Mouse (Mus musculus) limb, embryonic 11.5 days (tissue): ENCODE data around the gene Cpsf4l. TPM values are rescaled to one million over a fixed set of nuclear protein-coding genes. Genes with fewer than 3 reads are reported as not detected.

Source experiments
- ATAC-seq: fragments of 200-750 bp; cut with Nextera tagmentation; 2 replicates; pipeline ENCODE4 v1.8.0; 2017; ENCODE audit warnings: low read depth; ENCODE audit not compliant: insufficient number of reproducible peaks, low FRiP score, low TSS enrichment
- DNase-seq: peaks from one replicate; pipeline ENCODE4 v3.0.0-alpha.2; 2015; ENCODE audit warnings: low spot score
- H3K27ac ChIP-seq: fragments of 300-500 bp; sonication (generic); replicated peaks from 2 replicates; pipeline ENCODE4 v1.5.1; 2014; ENCODE audit warnings: low read depth, mild to moderate bottlenecking, low read length
- H3K27me3 ChIP-seq: fragments of 300-500 bp; sonication (generic); 2 replicates; pipeline ENCODE4 v1.6.1; 2014; ENCODE audit warnings: mild to moderate bottlenecking, low read length, mixed read lengths; ENCODE audit not compliant: control insufficient read depth, insufficient read depth
- H3K36me3 ChIP-seq: fragments of 300-500 bp; sonication (generic); 2 replicates; pipeline ENCODE4 v1.6.1; 2014; ENCODE audit warnings: mild to moderate bottlenecking, low read length, moderate library complexity, mixed read lengths; ENCODE audit not compliant: control insufficient read depth, insufficient read depth
- H3K4me1 ChIP-seq: fragments of 300-500 bp; sonication (generic); 2 replicates; pipeline ENCODE4 v1.6.1; 2014; ENCODE audit warnings: low read length, mixed read lengths; ENCODE audit not compliant: control insufficient read depth, insufficient read depth
- H3K4me2 ChIP-seq: fragments of 300-500 bp; sonication (generic); 2 replicates; pipeline ENCODE4 v1.6.1; 2014; ENCODE audit warnings: low read depth, mild to moderate bottlenecking, moderate library complexity; ENCODE audit not compliant: severe bottlenecking
- H3K4me3 ChIP-seq: fragments of 300-500 bp; sonication (generic); 2 replicates; pipeline ENCODE4 v1.5.1; 2014; ENCODE audit warnings: low read depth, low read length
- H3K9ac ChIP-seq: fragments of 300-500 bp; sonication (generic); 2 replicates; pipeline ENCODE4 v1.6.1; 2014; ENCODE audit warnings: mild to moderate bottlenecking, low read length
- H3K9me3 ChIP-seq: fragments of 300-500 bp; sonication (generic); 2 replicates; pipeline ENCODE4 v1.6.1; 2016; ENCODE audit warnings: low read length; ENCODE audit not compliant: control insufficient read depth
- WGBS: fragments of 180-500 bp; shearing (Covaris S2); extraction: QIAGEN DNeasy Blood & Tissue Kit; methylation state at CpG from one replicate; pipeline ENCODE4 v1.1.7; 2014; 5-methylcytosine and 5-hydroxymethylcytosine counted together
- polyA plus RNA-seq: library from polyadenylated mRNA; unstranded; fragments of >200 nt; fragmentation: Nextera tagmentation; extraction: Ambion mirVana; gene quantifications from 2 replicates; pipeline ENCODE4 v1.2.1, GENCODE M21; 2014

Gene Cpsf4l
- polyA plus RNA-seq, 1 experiment from 2014 or later = 0.51 TPM

DNA sequence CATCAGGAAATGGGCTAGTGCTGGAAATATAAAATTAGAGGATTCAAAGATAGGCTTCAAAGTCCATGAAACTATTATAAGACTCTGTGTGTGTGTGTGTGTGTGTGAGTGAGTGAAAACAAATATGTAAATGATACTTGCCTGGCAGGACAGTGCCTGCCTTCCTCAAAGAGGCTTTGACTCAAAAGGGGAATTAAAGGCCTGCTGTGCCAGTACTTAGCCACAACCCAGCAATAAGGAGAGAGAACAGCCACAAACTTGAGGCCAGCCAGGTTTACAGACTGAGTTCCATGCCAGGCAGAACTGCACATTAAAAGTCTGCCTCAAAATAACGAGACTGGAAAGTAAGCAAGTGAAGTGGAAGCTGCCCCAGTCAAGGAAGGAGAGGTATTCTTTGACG is 33.0 kb downstream of the Cpsf4l start:
- no peak for DNase-seq
- H3K27ac ChIP-seq = no peak overlapping the region

DNA sequence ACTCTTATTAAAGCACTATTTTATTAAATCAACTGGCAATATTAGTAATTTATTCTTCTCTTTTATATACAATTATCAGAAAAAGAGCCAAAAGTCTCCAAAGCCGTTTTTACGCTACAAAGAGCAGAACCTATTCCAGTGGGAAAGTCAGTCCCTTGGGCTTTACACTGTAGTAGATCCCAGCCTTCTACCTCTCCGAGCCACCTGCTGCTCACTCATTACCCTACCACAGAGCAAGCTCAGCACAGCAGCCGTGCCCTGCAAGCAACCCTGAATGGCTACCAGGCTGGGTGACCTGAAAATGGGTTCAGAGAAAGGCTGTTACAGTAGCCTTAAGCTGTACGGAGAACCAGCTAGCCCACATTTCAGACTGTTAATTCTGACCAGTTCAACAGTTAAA is 35.2 kb downstream of the Cpsf4l start:
- Histone ChIP-seq H3K27me3 (no peaks in the 10 kb centered on the region), H3K36me3 (peaks cover 10% of the 10 kb centered on the region; the same call in 1 of the 2 replicates), H3K4me2 (no peak overlapping the region), H3K27ac (no peak overlapping the region), H3K9ac (no peak overlapping the region), H3K4me1 (no peaks in the 10 kb centered on the region), H3K9me3 (no peaks in the 10 kb centered on the region), H3K4me3 (no peak overlapping the region)
- DNase-seq = no peak
- 90% methylated on average over 5 of the region's 5 CpGs for WGBS
- ATAC-seq = no peak

More for the DNA sequence above, 33.0 kb downstream of the Cpsf4l start:
- Histone ChIP-seq H3K36me3 (peaks cover 10% of the 10 kb centered on the region; the same call in 1 of the 2 replicates), H3K9ac (no peak overlapping the region), H3K27me3 (no peaks in the 10 kb centered on the region), H3K4me3 (no peak overlapping the region), H3K9me3 (no peaks in the 10 kb centered on the region), H3K4me1 (no peaks in the 10 kb centered on the region), H3K4me2 (no peak overlapping the region)
- 85% methylated on average over 2 of the region's 2 CpGs for WGBS
- ATAC-seq = no peak

DNA sequence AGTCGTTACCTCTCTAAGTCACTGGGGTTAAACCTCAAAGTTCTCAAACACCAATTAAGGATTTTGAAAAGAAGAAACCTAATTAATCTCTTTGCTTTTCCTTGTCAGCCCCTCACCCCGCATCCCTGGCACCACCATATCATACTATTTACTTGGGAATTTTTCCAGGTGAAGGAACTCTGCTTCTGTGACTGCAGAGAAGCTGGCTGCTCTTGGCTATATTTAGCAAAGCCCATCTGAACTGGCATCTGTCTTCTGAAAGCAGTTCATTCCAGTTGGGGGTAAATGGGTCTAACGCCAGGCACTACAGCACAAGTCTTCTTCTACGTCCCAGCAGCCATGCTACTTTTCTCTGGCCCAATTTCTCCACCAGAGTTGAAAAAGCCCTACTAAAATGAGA is 36.2 kb downstream of the Cpsf4l start:
- H3K27me3 ChIP-seq = no peaks in the 10 kb centered on the region
- H3K4me3 ChIP-seq = no peak overlapping the region
- no peaks in the 10 kb centered on the region for H3K4me1 ChIP-seq
- DNase-seq = no peak
- ATAC-seq = no peak
- no peak overlapping the region for H3K4me2 ChIP-seq
- peaks cover 10% of the 10 kb centered on the region; the same call in 1 of the 2 replicates for H3K36me3 ChIP-seq
- 99% methylated on average over 4 of the region's 4 CpGs for WGBS
- no peak overlapping the region for H3K9ac ChIP-seq
- no peak overlapping the region for H3K27ac ChIP-seq
- no peaks in the 10 kb centered on the region for H3K9me3 ChIP-seq

DNA sequence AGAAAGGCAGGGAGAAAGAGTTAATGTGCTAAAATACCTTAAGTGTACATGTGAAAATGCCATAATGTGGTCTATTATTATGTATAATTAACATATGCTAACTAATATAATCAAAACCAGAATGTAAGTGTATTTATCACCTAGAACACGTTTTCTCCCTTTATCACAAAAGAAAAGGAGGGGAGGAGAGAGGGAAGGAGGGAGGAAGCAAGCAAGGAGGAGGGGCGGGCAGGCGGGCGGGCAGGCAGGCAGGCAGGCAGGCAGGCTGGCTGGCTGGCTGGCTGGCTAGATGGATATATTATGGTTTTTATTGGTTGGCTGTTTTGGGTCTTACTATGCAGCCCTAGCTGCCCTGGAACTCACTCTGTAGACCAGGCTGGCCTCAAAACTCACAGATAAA is 40.1 kb downstream of the Cpsf4l start:
- peaks cover 2% of the 10 kb centered on the region; the same call in 1 of the 2 replicates for H3K36me3 ChIP-seq
- no peak overlapping the region for H3K27ac ChIP-seq
- no peak overlapping the region for H3K9ac ChIP-seq
- H3K27me3 ChIP-seq = no peaks in the 10 kb centered on the region
- H3K9me3 ChIP-seq = no peaks in the 10 kb centered on the region
- ATAC-seq (no peak), DNase-seq (no peak)
- no peak overlapping the region for H3K4me3 ChIP-seq
- no peaks in the 10 kb centered on the region for H3K4me1 ChIP-seq
- 75% methylated on average over 4 of the region's 4 CpGs for WGBS
- H3K4me2 ChIP-seq = no peak overlapping the region

DNA sequence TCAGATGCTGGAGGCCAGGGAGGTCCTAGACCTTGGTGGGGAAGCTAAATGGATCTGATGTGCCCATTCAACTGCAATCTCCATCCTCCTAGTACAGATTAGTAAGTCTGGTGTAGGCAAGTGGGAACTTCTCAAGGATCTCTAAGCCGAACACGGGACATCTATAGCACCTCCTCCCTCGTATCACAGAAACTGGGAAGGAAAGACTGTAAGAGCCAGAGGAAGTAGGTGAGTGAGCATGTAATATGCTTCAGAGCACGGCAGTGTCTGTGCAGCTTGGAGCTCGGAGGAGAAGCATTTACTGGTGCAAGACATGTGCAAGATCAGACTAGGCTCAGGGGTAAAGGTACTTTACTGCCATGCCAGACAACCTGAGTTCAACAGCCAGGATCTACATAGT is 41.0 kb downstream of the Cpsf4l start:
- no peak for DNase-seq
- H3K27me3 ChIP-seq = no peaks in the 10 kb centered on the region
- no peak overlapping the region for H3K9ac ChIP-seq
- H3K4me1 ChIP-seq = no peaks in the 10 kb centered on the region
- 92% methylated on average over 5 of the region's 5 CpGs for WGBS
- no peak for ATAC-seq
- no peak overlapping the region for H3K4me3 ChIP-seq
- no peak overlapping the region for H3K27ac ChIP-seq
- no peak overlapping the region for H3K4me2 ChIP-seq
- peaks cover 6% of the 10 kb centered on the region; the same call in 1 of the 2 replicates for H3K36me3 ChIP-seq
- no peaks in the 10 kb centered on the region for H3K9me3 ChIP-seq

DNA sequence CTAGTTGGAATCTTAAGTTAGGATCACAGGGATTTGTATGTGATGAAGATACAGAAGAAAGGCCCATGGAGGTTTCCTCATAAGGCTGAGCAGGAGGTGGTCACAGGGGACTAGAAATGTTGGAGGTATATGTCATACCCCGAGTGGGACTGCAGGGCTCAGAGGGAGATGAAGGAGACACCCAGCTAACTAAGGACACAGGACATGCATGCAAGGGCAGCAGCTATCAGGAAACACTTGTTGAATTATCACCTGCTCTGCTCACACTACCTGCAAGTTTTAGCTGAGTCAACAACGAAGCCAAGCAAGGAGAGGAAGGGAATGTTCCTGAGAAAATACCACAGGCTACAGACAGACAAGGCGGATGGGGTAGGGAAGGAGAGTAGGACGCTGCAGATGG is 42.1 kb downstream of the Cpsf4l start:
- Histone ChIP-seq H3K9me3 (no peaks in the 10 kb centered on the region), H3K27ac (no peak overlapping the region), H3K4me1 (no peaks in the 10 kb centered on the region), H3K36me3 (peaks cover 4% of the 10 kb centered on the region; the same call in 1 of the 2 replicates), H3K27me3 (no peaks in the 10 kb centered on the region), H3K4me3 (no peak overlapping the region), H3K9ac (no peak overlapping the region), H3K4me2 (no peak overlapping the region)
- DNase-seq (no peak), ATAC-seq (no peak)
- 86% methylated on average over 4 of the region's 4 CpGs for WGBS

DNA sequence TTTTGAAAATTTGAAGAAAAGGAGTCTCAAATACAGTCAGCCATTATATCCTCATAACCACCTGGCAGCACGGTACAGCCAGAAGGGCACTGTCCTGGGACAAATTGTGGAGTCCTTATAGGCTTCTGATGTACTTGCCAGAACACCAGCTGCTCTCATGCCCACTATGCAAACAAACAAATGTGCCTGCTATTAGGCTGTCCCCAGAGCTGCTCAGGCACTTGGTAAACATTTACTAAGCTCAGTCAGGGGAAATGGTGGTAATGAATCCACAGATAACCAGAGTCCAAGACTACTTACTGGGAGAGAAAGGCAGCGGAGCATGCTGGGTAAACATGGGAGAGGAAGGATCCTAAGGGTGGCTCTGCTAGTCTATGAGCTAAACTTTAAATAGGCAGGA is 42.7 kb downstream of the Cpsf4l start:
- no peak for ATAC-seq
- H3K36me3 ChIP-seq = peaks cover 4% of the 10 kb centered on the region; the same call in 1 of the 2 replicates

DNA sequence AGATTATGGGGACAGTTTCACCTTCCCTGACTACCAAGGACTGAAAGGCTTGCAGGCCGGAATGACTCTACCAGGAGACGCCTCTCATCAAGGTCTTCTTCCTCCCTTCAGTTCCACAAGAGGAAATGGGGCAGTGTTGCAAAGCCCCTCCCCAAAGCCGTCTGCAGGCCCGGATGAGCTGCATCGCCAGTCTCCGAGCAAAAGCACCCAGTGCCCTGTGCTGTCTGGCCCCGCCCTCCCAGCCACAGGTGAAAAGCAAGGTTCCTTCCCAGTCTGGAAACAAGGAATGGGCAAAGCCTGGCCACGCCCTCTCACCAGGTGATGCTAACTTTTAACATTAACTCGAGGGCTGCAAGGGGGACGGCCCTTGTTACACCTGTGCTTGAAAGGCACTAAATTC is 43.2 kb downstream of the Cpsf4l start:
- no peaks in the 10 kb centered on the region for H3K9me3 ChIP-seq
- ATAC-seq (no peak), DNase-seq (no peak)
- 45% methylated on average over 10 of the region's 10 CpGs for WGBS
- H3K27ac ChIP-seq = no peak overlapping the region
- no peak overlapping the region for H3K4me2 ChIP-seq
- H3K9ac ChIP-seq = no peak overlapping the region
- no peaks in the 10 kb centered on the region for H3K27me3 ChIP-seq
- peaks cover 9% of the 10 kb centered on the region; the same call in 1 of the 2 replicates for H3K36me3 ChIP-seq
- H3K4me3 ChIP-seq = no peak overlapping the region
- no peaks in the 10 kb centered on the region for H3K4me1 ChIP-seq

More for the DNA sequence above, 42.7 kb downstream of the Cpsf4l start:
- Histone ChIP-seq H3K4me2 (no peak overlapping the region), H3K4me3 (no peak overlapping the region), H3K4me1 (no peaks in the 10 kb centered on the region), H3K9ac (no peak overlapping the region), H3K27ac (no peak overlapping the region), H3K9me3 (no peaks in the 10 kb centered on the region), H3K27me3 (no peaks in the 10 kb centered on the region)
- DNase-seq = no peak
- WGBS = 74% methylated on average over 2 of the region's 2 CpGs

DNA sequence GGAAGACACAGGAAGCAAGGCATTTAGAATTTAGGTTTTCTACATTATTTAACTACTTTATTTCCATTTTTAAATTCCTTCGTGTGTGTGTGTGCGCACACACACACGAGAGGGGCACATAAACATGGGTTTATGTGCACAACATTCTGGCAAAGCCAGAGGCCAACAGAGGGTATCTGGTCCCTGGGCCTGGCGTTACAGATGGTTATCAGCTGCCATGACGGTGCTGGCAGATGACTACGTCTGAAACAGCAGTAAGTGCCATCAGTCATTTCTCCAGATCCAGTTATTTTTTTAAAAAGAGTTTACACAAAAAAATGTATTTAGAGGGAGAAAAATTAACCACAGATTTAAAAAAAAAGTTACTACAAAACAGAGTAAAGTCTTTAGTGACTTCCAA is 43.6 kb downstream of the Cpsf4l start:
- Histone ChIP-seq H3K36me3 (peaks cover 10% of the 10 kb centered on the region), H3K4me3 (no peak overlapping the region), H3K4me2 (no peak overlapping the region), H3K27ac (no peak overlapping the region), H3K27me3 (no peaks in the 10 kb centered on the region), H3K9me3 (no peaks in the 10 kb centered on the region), H3K4me1 (no peaks in the 10 kb centered on the region), H3K9ac (no peak overlapping the region)
- DNase-seq = no peak
- 81% methylated on average over 6 of the region's 6 CpGs for WGBS
- no peak for ATAC-seq
